Mouse (Mus musculus): ENCODE results near the gene Nup160.

Nup160 gene

GRCm38 (mm10) chr2:90661426-90661825, 15.6 kb upstream of the Nup160 start:
- DNase-seq (ENCODE audit: low read depth, low spot score) = no peak

GRCm38 (mm10) chr2:90666591-90667387, 10.2 kb upstream of the Nup160 start:
- no peak for DNase-seq (ENCODE audit: low read depth, low spot score)

GRCm38 (mm10) chr2:90667388-90668265, 9.4 kb upstream of the Nup160 start:
- DNase-seq (ENCODE audit: low read depth, low spot score) = no peak

- DNase-seq (ENCODE audit: low read depth, low spot score) = no peak
These were observed 6.7 kb upstream of the Nup160 start for GRCm38 (mm10) chr2:90670343-90670742.

GRCm38 (mm10) chr2:90673339-90673738, 3.7 kb upstream of the Nup160 start:
- no peak for DNase-seq (ENCODE audit: low read depth, low spot score)

GRCm38 (mm10) chr2:90674555-90674954, 2.5 kb upstream of the Nup160 start:
- peak; percentile 65 for DNase-seq (ENCODE audit: low read depth, low spot score)

- no peak for DNase-seq (ENCODE audit: low read depth, low spot score)
These were observed 1.5 kb upstream of the Nup160 start for GRCm38 (mm10) chr2:90675488-90675887.

- peak; percentile 46 for DNase-seq (ENCODE audit: low read depth, low spot score)
These were observed 1.4 kb downstream of the Nup160 start for GRCm38 (mm10) chr2:90678256-90679060.

- peak; percentile 95 for DNase-seq (ENCODE audit: low read depth, low spot score)
These were observed 2.2 kb downstream of the Nup160 start for GRCm38 (mm10) chr2:90679061-90679810.

GRCm38 (mm10) chr2:90700943-90701342, 23.9 kb downstream of the Nup160 start:
- DNase-seq (ENCODE audit: low read depth, low spot score) = no peak

- DNase-seq (ENCODE audit: low read depth, low spot score) = peak; percentile 42
These were observed 31.5 kb downstream of the Nup160 start for GRCm38 (mm10) chr2:90708548-90708947.

GRCm38 (mm10) chr2:90715555-90716092, 38.6 kb downstream of the Nup160 start:
- DNase-seq (ENCODE audit: low read depth, low spot score) = no peak

GRCm38 (mm10) chr2:90717366-90717765, 40.4 kb downstream of the Nup160 start:
- DNase-seq (ENCODE audit: low read depth, low spot score) = no peak

- DNase-seq (ENCODE audit: low read depth, low spot score) = no peak
These were observed 40.9 kb downstream of the Nup160 start for GRCm38 (mm10) chr2:90717948-90718347.

- DNase-seq (ENCODE audit: low read depth, low spot score) = no peak
These were observed 49.8 kb downstream of the Nup160 start for GRCm38 (mm10) chr2:90726818-90727217.

- DNase-seq (ENCODE audit: low read depth, low spot score) = no peak
These were observed 58.3 kb downstream of the Nup160 start for GRCm38 (mm10) chr2:90735326-90735725.

- DNase-seq (ENCODE audit: low read depth, low spot score) = no peak
These were observed 61.8 kb downstream of the Nup160 start for GRCm38 (mm10) chr2:90738801-90739200.

- no peak for DNase-seq (ENCODE audit: low read depth, low spot score)
These were observed 62.3 kb downstream of the Nup160 start for GRCm38 (mm10) chr2:90739327-90739726.

GRCm38 (mm10) chr2:90739921-90740320, 62.9 kb downstream of the Nup160 start:
- no peak for DNase-seq (ENCODE audit: low read depth, low spot score)

GRCm38 (mm10) chr2:90744285-90745052, 67.5 kb downstream of the Nup160 start:
- DNase-seq (ENCODE audit: low read depth, low spot score) = peak; percentile 22

All from ES-CJ7 (cell line).